Mouse (Mus musculus) ES-Bruce4 (cell line): ENCODE data around the gene Krt222.

Source experiments
- CTCF ChIP-seq: IDR thresholded peaks from one replicate; pipeline ENCODE4 v1.8.1; 2011; ENCODE audit warnings: low read depth, low read length
- EP300 ChIP-seq: IDR thresholded peaks from 2 replicates; pipeline ENCODE4 v1.6.1; 2011; ENCODE audit warnings: low read depth, low read length; ENCODE audit not compliant: insufficient read depth
- POLR2A ChIP-seq: IDR thresholded peaks from one replicate; pipeline ENCODE4 v1.8.1; 2011; ENCODE audit warnings: low read length; ENCODE audit not compliant: insufficient read depth

GRCm38 (mm10) chr11:99231049-99231816, 12.7 kb downstream of the Krt222 start:
- TF ChIP-seq POLR2A: no peak
- TF ChIP-seq EP300: no peak
- no peak for TF ChIP-seq CTCF
